Mouse (Mus musculus): ENCODE measurements around the gene Cpeb3.

DNA sequence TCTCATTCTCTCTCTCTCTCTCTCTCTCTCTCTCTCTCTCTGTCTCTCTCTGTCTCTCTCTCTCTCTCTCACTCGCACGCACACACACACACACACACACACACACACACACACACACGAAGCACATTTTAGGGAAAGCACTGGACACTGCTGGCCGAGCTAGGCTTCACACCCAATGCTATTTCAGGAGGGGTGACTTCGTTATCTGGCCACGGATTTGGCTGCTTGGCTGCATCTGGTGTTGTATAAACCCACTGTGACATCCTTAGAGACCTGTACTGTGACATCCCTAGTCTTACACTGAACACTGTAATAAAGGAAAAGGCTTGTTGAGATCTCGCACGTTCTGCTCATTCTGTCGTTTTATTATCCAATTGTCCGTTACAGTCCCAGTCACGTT is 187.4 kb downstream of the Cpeb3 start:
- TF ChIP-seq HCFC1 (IDR thresholded peaks at IDR 0.05; ENCODE audit: borderline replicate concordance, insufficient read depth, low read length) (no peak), ZC3H11A (IDR thresholded peaks at IDR 0.05; ENCODE audit: borderline replicate concordance, low read depth, low read length) (no peak), MAFK (IDR thresholded peaks at IDR 0.05; ENCODE audit: insufficient read depth, low read depth, low read length) (no peak)

All from ES-E14 (cell line).